Mouse (Mus musculus) cerebellum, adult 9-10 months (tissue): Measurements from ENCODE around the gene Rpl31.

Experiments used
- DNase-seq: peaks from one replicate; pipeline ENCODE4 v3.0.0; 2022

Rpl31 gene

GRCm38 (mm10) chr1:39407108-39407507 lies 39.5 kb downstream of the Rpl31 start:
- no peak for DNase-seq

- no peak for DNase-seq
Observed at GRCm38 (mm10) chr1:39408123-39408522, 40.5 kb downstream of the Rpl31 start.

- no peak for DNase-seq
Observed at GRCm38 (mm10) chr1:39408668-39409067, 41.0 kb downstream of the Rpl31 start.

GRCm38 (mm10) chr1:39410085-39410821 lies 42.6 kb downstream of the Rpl31 start:
- no peak for DNase-seq

GRCm38 (mm10) chr1:39417817-39418216 lies 50.2 kb downstream of the Rpl31 start:
- DNase-seq: no peak

- no peak for DNase-seq
Observed at GRCm38 (mm10) chr1:39418852-39419251, 51.2 kb downstream of the Rpl31 start.

- DNase-seq: no peak
Observed at GRCm38 (mm10) chr1:39420987-39421386, 53.3 kb downstream of the Rpl31 start.
